Mouse (Mus musculus): ENCODE results near the gene Bpifa6. TPM values are rescaled to one million over a fixed set of nuclear protein-coding genes. Genes with fewer than 3 reads are reported as not detected.
A peak's percentile ranks its signal among the peaks of the same experiment; 100 is the strongest.

The Bpifa6 gene
- total RNA-seq, 2 experiments from 2014 or later = not detected

- DNase-seq = peak; percentile 5 to 19
Observed at GRCm38 (mm10) chr2:154038932-154039331, 64.2 kb downstream of the Bpifa6 start.

GRCm38 (mm10) chr2:154044743-154045142 lies 70.0 kb downstream of the Bpifa6 start:
- no peak for DNase-seq

Other genes starting within 250 kb of the Bpifa6 start
- 10 to 100 TPM; 84.1 to 92.7 TPM for gene Mapre1, start 233.7 kb upstream of the Bpifa6 start, total RNA-seq (2021)
- gene Efcab8, start 195.0 kb upstream of the Bpifa6 start, total RNA-seq (2021) = under 1 TPM; 0.07 to 0.40 TPM
- gene Sun5, start 103.9 kb upstream of the Bpifa6 start, total RNA-seq (2021) = not detected
- not detected for gene Bpifb2, start 99.9 kb upstream of the Bpifa6 start, total RNA-seq (2021)
- gene Bpifb6, start 74.6 kb upstream of the Bpifa6 start, total RNA-seq (2021) = not detected
- not detected for gene Bpifb3, start 56.7 kb upstream of the Bpifa6 start, total RNA-seq (2021)
- not detected for gene Bpifb4, start 36.7 kb upstream of the Bpifa6 start, total RNA-seq (2021)
- not detected for gene Bpifa2, start 33.3 kb downstream of the Bpifa6 start, total RNA-seq (2021)
- not detected for gene Bpifa3, start 155.4 kb downstream of the Bpifa6 start, total RNA-seq (2021)
- gene Bpifa1, start 167.9 kb downstream of the Bpifa6 start, total RNA-seq (2021) = not detected
- not detected for gene Bpifa5, start 187.7 kb downstream of the Bpifa6 start, total RNA-seq (2021)
- under 1 TPM in 1 of 2 experiments, not detected in 1; 0.12 TPM for gene Bpifb1, start 215.9 kb downstream of the Bpifa6 start, total RNA-seq (2021)
- not detected for gene Bpifb5, start 248.8 kb downstream of the Bpifa6 start, total RNA-seq (2021)